Mouse (Mus musculus) myocyte (in vitro differentiated cells): Measurements from ENCODE around the gene Reg4. TPM values are rescaled to one million over a fixed set of nuclear protein-coding genes. Genes with fewer than 3 reads are reported as not detected.
A peak's percentile ranks its signal among the peaks of the same experiment; 100 is the strongest.

Experiments used
- H3K27me3 ChIP-seq: one replicate; pipeline ENCODE4 v1.6.1; 2011; ENCODE audit not compliant: control insufficient read depth, insufficient read depth, insufficient read length
- H3K36me3 ChIP-seq: one replicate; pipeline ENCODE4 v1.6.1; 2011; ENCODE audit not compliant: control insufficient read depth, insufficient read depth
- H3K4me2 ChIP-seq: one replicate; pipeline ENCODE4 v1.6.1; 2011; ENCODE audit warnings: low read depth, control low read depth
- H3K4me3 ChIP-seq: one replicate; pipeline ENCODE4 v1.5.1; 2011; ENCODE audit warnings: mild to moderate bottlenecking, control low read depth, moderate library complexity
- H3K79me2 ChIP-seq: one replicate; pipeline ENCODE4 v1.6.1; 2011; ENCODE audit not compliant: control insufficient read depth, insufficient read depth
- H3ac ChIP-seq: one replicate; pipeline ENCODE4 v1.6.1; 2011; ENCODE audit not compliant: control insufficient read depth, insufficient read length
- CEBPB ChIP-seq: IDR thresholded peaks from 2 replicates; pipeline ENCODE4 v1.6.1; 2011; ENCODE audit warnings: mild to moderate bottlenecking, moderate library complexity; ENCODE audit not compliant: poor library complexity, insufficient read depth, severe bottlenecking
- E2F4 ChIP-seq: IDR thresholded peaks from one replicate; pipeline ENCODE4 v1.6.1; 2011; ENCODE audit warnings: mild to moderate bottlenecking, control low read depth, moderate library complexity; ENCODE audit not compliant: insufficient read depth
- MAX ChIP-seq: IDR thresholded peaks from one replicate; pipeline ENCODE4 v1.6.1; 2011; ENCODE audit warnings: low read depth, mild to moderate bottlenecking, control low read depth
- MYOD1 ChIP-seq, 3 experiments: IDR thresholded peaks; one replicate each; pipeline ENCODE4 v1.6.1; 2011; ENCODE audit warnings: control low read depth in 2 of 3, low read depth in 2 of 3, mild to moderate bottlenecking in 2 of 3, moderate library complexity in 1 of 3; ENCODE audit not compliant: insufficient read length in 2 of 3, control insufficient read depth in 1 of 3
- MYOG ChIP-seq, 3 experiments: IDR thresholded peaks; one replicate each; pipeline ENCODE4 v1.6.1; 2011; ENCODE audit warnings: control low read depth in 2 of 3, low read depth in 2 of 3, mild to moderate bottlenecking in 2 of 3; ENCODE audit not compliant: insufficient read length in 2 of 3, control insufficient read depth in 1 of 3, insufficient read depth in 1 of 3
- POLR2A ChIP-seq: IDR thresholded peaks from one replicate; pipeline ENCODE4 v1.6.1; 2011; ENCODE audit warnings: low read depth, mild to moderate bottlenecking, control low read depth, moderate library complexity; ENCODE audit not compliant: insufficient read length
- POLR2AphosphoS2 ChIP-seq: IDR thresholded peaks from one replicate; pipeline ENCODE4 v1.6.1; 2011; ENCODE audit warnings: low read depth, control low read depth; ENCODE audit not compliant: insufficient read length
- REST ChIP-seq: IDR thresholded peaks from one replicate; pipeline ENCODE4 v1.6.1; 2011; ENCODE audit warnings: mild to moderate bottlenecking, control low read depth, moderate library complexity; ENCODE audit not compliant: insufficient read depth, insufficient read length
- SRF ChIP-seq: IDR thresholded peaks from one replicate; pipeline ENCODE4 v1.6.1; 2011; ENCODE audit warnings: low read depth; ENCODE audit not compliant: control insufficient read depth, insufficient read length
- TCF12 ChIP-seq: IDR thresholded peaks from one replicate; pipeline ENCODE4 v1.6.1; 2011; ENCODE audit warnings: mild to moderate bottlenecking, control low read depth; ENCODE audit not compliant: poor library complexity, insufficient read depth, severe bottlenecking
- TCF3 ChIP-seq: IDR thresholded peaks from one replicate; pipeline ENCODE4 v1.6.1; 2011; ENCODE audit warnings: low read depth, control low read depth; ENCODE audit not compliant: insufficient read length
- USF1 ChIP-seq: IDR thresholded peaks from one replicate; pipeline ENCODE4 v1.6.1; 2011; ENCODE audit warnings: low read depth, mild to moderate bottlenecking, control low read depth, moderate library complexity
- polyA plus RNA-seq: library from polyadenylated mRNA; unstranded; fragments of >200 nt; fragmentation: generic; extraction: Trizol; gene quantifications from one replicate; pipeline ENCODE4 v1.2.1, GENCODE M21; 2012; ENCODE audit warnings: missing spikeins

The Reg4 gene
- polyA plus RNA-seq, 1 experiment = not detected

DNA sequence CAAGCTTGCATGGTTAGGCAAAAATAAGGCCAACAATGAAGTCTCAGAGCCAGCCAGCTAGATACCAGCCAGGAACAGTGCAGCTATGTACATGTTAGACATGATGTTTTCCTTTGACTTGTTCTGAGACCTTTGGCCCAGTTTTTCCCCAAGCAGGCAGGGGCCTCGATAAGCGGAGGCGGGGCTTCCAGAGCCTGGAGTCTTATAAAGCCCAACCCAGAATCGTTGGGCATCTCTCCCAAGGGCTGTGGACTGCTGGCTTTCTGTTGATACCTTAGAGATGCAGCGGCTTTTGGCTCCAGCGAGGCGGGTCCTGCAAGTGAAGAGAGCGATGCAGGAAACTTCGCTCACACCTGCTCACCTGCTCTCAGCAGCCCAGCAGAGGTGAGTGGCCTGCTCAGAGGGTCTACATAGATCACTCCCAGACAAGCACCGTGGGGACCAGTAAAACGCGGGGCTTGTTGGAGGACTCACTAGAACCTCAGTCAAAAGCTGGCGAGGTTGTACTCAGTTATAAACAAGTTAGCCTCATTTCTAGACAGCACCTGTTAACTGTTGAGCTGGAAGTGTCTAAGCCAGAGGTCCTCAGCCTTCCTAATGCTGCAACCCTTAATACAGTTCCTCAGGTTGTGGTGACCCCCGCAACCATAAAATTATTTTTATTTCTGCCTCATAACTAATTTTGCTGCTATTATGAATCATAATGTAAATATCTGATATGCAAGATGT lies 58.4 kb downstream of the Reg4 start, which contains the start of gene Hmgcs2:
Gene Hmgcs2, plus strand, starts transcription at position 232 of the 729 bp plus-strand sequence.
- H3K36me3 ChIP-seq = no peaks in the 10 kb centered on the region
- H3ac ChIP-seq = no peak within 1 kb of the TSS
- no peak within 1 kb of the TSS for H3K4me2 ChIP-seq
- no peaks in the 10 kb centered on the region for H3K79me2 ChIP-seq
- H3K27me3 ChIP-seq = peaks cover 26% of the 10 kb centered on the region
- H3K4me3 ChIP-seq = no peak within 1 kb of the TSS
- TF ChIP-seq USF1 = no peak
- TF ChIP-seq SRF = no peak
- TF ChIP-seq TCF3 = no peak
- TF ChIP-seq MYOD1 (IDR thresholded peaks at IDR 0.05; ENCODE audit: control insufficient read depth in 1 of 3, insufficient read length in 2 of 3, low read depth in 2 of 3) = no peak
- TF ChIP-seq MAX = no peak
- TF ChIP-seq POLR2A = no peak
- no peak for TF ChIP-seq E2F4
- no peak for TF ChIP-seq CEBPB

- Histone ChIP-seq H3ac (no peak overlapping the region), H3K36me3 (no peaks in the 10 kb centered on the region), H3K4me3 (no peak overlapping the region)
These were observed 59.1 kb downstream of the Reg4 start for GRCm38 (mm10) chr3:98280933-98281678.

GRCm38 (mm10) chr3:98282422-98282821 lies 60.5 kb downstream of the Reg4 start:
- no peak overlapping the region for H3K4me2 ChIP-seq
- no peaks in the 10 kb centered on the region for H3K36me3 ChIP-seq
- no peak overlapping the region for H3ac ChIP-seq
- no peaks in the 10 kb centered on the region for H3K79me2 ChIP-seq
- TF ChIP-seq TCF12 = no peak
- no peak for TF ChIP-seq REST
- TF ChIP-seq TCF3 = no peak
- no peak for TF ChIP-seq MAX
- no peak for TF ChIP-seq POLR2A
- no peak for TF ChIP-seq MYOD1 (IDR thresholded peaks at IDR 0.05; ENCODE audit: control insufficient read depth in 1 of 3, insufficient read length in 2 of 3, low read depth in 2 of 3)
- no peak for TF ChIP-seq POLR2AphosphoS2
- peaks cover 30% of the 10 kb centered on the region for H3K27me3 ChIP-seq
- H3K4me3 ChIP-seq = no peak overlapping the region

More at GRCm38 (mm10) chr3:98280933-98281678, 59.1 kb downstream of the Reg4 start:
- Histone ChIP-seq H3K27me3 (peaks cover 30% of the 10 kb centered on the region), H3K4me2 (no peak overlapping the region), H3K79me2 (no peaks in the 10 kb centered on the region)
- TF ChIP-seq TCF3 (no peak), MYOD1 (IDR thresholded peaks at IDR 0.05; ENCODE audit: control insufficient read depth in 1 of 3, insufficient read length in 2 of 3, low read depth in 2 of 3) (no peak), POLR2A (no peak), MYOG (IDR thresholded peaks at IDR 0.05; ENCODE audit: control insufficient read depth in 1 of 3, insufficient read depth in 1 of 3, insufficient read length in 2 of 3, low read depth in 2 of 3) (peak in 1 of 3 experiments; percentile 33)

- Histone ChIP-seq H3K36me3 (no peaks in the 10 kb centered on the region), H3ac (no peak overlapping the region), H3K79me2 (no peaks in the 10 kb centered on the region), H3K4me2 (no peak overlapping the region), H3K4me3 (no peak overlapping the region), H3K27me3 (peaks cover 30% of the 10 kb centered on the region)
- no peak for TF ChIP-seq TCF3
- no peak for TF ChIP-seq SRF
- no peak for TF ChIP-seq CEBPB
- no peak for TF ChIP-seq MAX
- no peak for TF ChIP-seq TCF12
- TF ChIP-seq USF1 = no peak
These were observed 61.2 kb downstream of the Reg4 start for GRCm38 (mm10) chr3:98283205-98283604.

Other genes with a start within 250 kb of the Reg4 start
- gene Notch2, start 208.6 kb upstream of the Reg4 start, polyA plus RNA-seq = 15.1 TPM
- gene Adam30, start 61.5 kb upstream of the Reg4 start, polyA plus RNA-seq = not detected
- not detected for gene Hmgcs2, start 58.3 kb downstream of the Reg4 start, polyA plus RNA-seq
- 849 TPM for gene Phgdh, start 117.8 kb downstream of the Reg4 start, polyA plus RNA-seq
- 5.3 TPM for gene Zfp697, start 160.3 kb downstream of the Reg4 start, polyA plus RNA-seq
- gene Gm4450, start 235.0 kb downstream of the Reg4 start, polyA plus RNA-seq = not detected